In genomic region chr1:181878436-181878835, GRCm38 (mm10) we compare ENCODE assay signal across 26 mouse cellular contexts. TPM values are rescaled to one million over a fixed set of nuclear protein-coding genes. Genes with fewer than 3 reads are reported as not detected.
DNase-seq lines count a peak whose midpoint lies in the region; ATAC-seq and TF ChIP-seq lines count a peak whose summit lies in the region.
"Had no signal": no experiment of that assay in that cellular context is flagged by ENCODE, and none has a peak within 500 bp of the region (broad histone marks: within the 10 kb centered on the region; RNA-seq: fewer than 3 reads in every experiment).

No protein-coding gene starts in this region.

- no peaks in the 10 kb centered on the region for H3K27me3 ChIP-seq in forebrain, embryonic 15.5 days
- no peaks in the 10 kb centered on the region for H3K27me3 ChIP-seq in forebrain, embryonic 14.5 days (replicated peaks; ENCODE audit: control insufficient read depth, insufficient read depth, low read length)
- no peaks in the 10 kb centered on the region for H3K27me3 ChIP-seq in hindbrain, embryonic 15.5 days
- H3K27me3 ChIP-seq in hindbrain, embryonic 10.5 days (ENCODE audit: insufficient read depth, poor library complexity, severe bottlenecking), result peaks cover 3% of the 10 kb centered on the region; the same call in 1 of the 2 replicates
- peaks cover 5% of the 10 kb centered on the region for H3K27me3 ChIP-seq in megakaryocyte, embryonic 14.5 days (replicated peaks)
- H3K27me3 ChIP-seq: embryonic facial prominence, embryonic 12.5 days; heart, embryonic 15.5 days; limb, embryonic 12.5 days; liver, embryonic 15.5 days had no signal

- no peak overlapping the region for H3K27ac ChIP-seq in forebrain, embryonic 15.5 days (replicated peaks)
- no peak overlapping the region for H3K27ac ChIP-seq in forebrain, embryonic 14.5 days (ENCODE audit: low read depth, low read length)
- H3K27ac ChIP-seq in hindbrain, embryonic 15.5 days (replicated peaks), result no peak overlapping the region
- H3K27ac ChIP-seq in hindbrain, embryonic 10.5 days, result no peak overlapping the region
- 0 out of 2 replicates have a peak overlapping the region, but pooled peaks have one; percentile 2 for H3K27ac ChIP-seq in bone marrow, adult 2 months (ENCODE audit: control insufficient read depth, insufficient read depth, low read depth, low read length, poor library complexity)
- H3K27ac ChIP-seq: embryonic facial prominence, embryonic 12.5 days; heart, embryonic 15.5 days; kidney, postnatal 0 days; limb, embryonic 12.5 days; liver, embryonic 15.5 days; midbrain, embryonic 12.5 days had no signal

- WGBS in forebrain, embryonic 15.5 days, result 62% methylated on average over 5 of the region's 5 CpGs
- 74% methylated on average over 5 of the region's 5 CpGs for WGBS in forebrain, embryonic 14.5 days
- WGBS in hindbrain, embryonic 15.5 days, result 76% methylated on average over 5 of the region's 5 CpGs
- WGBS in hindbrain, embryonic 10.5 days, result 77% methylated on average over 5 of the region's 5 CpGs
- 70% methylated on average over 5 of the region's 5 CpGs for WGBS in bone marrow, adult 2 months

- H3K36me3 ChIP-seq in forebrain, embryonic 15.5 days, result no peaks in the 10 kb centered on the region
- H3K36me3 ChIP-seq in forebrain, embryonic 14.5 days (ENCODE audit: control insufficient read depth, insufficient read depth, low read length), result no peaks in the 10 kb centered on the region
- no peaks in the 10 kb centered on the region for H3K36me3 ChIP-seq in hindbrain, embryonic 15.5 days
- no peaks in the 10 kb centered on the region for H3K36me3 ChIP-seq in hindbrain, embryonic 10.5 days
- H3K36me3 ChIP-seq in megakaryocyte, embryonic 14.5 days (replicated peaks; ENCODE audit: low read length), result no peaks in the 10 kb centered on the region
- H3K36me3 ChIP-seq: embryonic facial prominence, embryonic 12.5 days; heart, embryonic 15.5 days; limb, embryonic 12.5 days; liver, embryonic 15.5 days; midbrain, embryonic 12.5 days had no signal

- no peak for DNase-seq in forebrain, embryonic 14.5 days (ENCODE audit: low spot score)
- no peak for DNase-seq in hindbrain, embryonic 10.5 days (ENCODE audit: low spot score)
- DNase-seq: adrenal gland, postnatal 25 days; cerebellum, adult 2 months; embryo, embryonic 11 days; heart, postnatal 36 days; kidney, adult 8-10 months; kidney, postnatal 4 days; lung, embryonic 14.5 days; lung, postnatal 14 days; right cerebral cortex, adult 18-20 months; spleen, adult 18-20 months; thymus, postnatal 36 days had no signal

- ATAC-seq in forebrain, embryonic 15.5 days (replicated peaks), result peak; percentile 26; the same call in 1 of the 2 replicates
- no peak for ATAC-seq in forebrain, embryonic 14.5 days
- peak; percentile 33; the same call in 1 of the 2 replicates for ATAC-seq in hindbrain, embryonic 15.5 days (ENCODE audit: low FRiP score, low read depth)
- no peak for ATAC-seq in megakaryocyte, adult 5-6 weeks (ENCODE audit: poor library complexity, severe bottlenecking)
- ATAC-seq: CD4-positive, CD25-positive, alpha-beta regulatory T cell, adult 4 months; intestine, embryonic 16.5 days had no signal

- no peak overlapping the region for H3K4me2 ChIP-seq in forebrain, embryonic 15.5 days (replicated peaks)
- no peak overlapping the region for H3K4me2 ChIP-seq in forebrain, embryonic 14.5 days (ENCODE audit: low read length)
- no peak overlapping the region for H3K4me2 ChIP-seq in hindbrain, embryonic 15.5 days
- H3K4me2 ChIP-seq: embryonic facial prominence, embryonic 12.5 days; heart, embryonic 15.5 days; limb, embryonic 12.5 days; liver, embryonic 15.5 days; lung, embryonic 14.5 days; midbrain, embryonic 12.5 days had no signal

- no peak overlapping the region for H3K9ac ChIP-seq in forebrain, embryonic 15.5 days (replicated peaks)
- H3K9ac ChIP-seq in forebrain, embryonic 14.5 days (ENCODE audit: low read length), result no peak overlapping the region
- H3K9ac ChIP-seq in hindbrain, embryonic 15.5 days, result no peak overlapping the region
- H3K9ac ChIP-seq: embryonic facial prominence, embryonic 12.5 days; heart, embryonic 15.5 days; limb, embryonic 12.5 days; liver, embryonic 15.5 days; lung, embryonic 14.5 days; midbrain, embryonic 12.5 days had no signal

- no peak for TF ChIP-seq POLR2A in bone marrow, adult 2 months (IDR thresholded peaks at IDR 0.05; ENCODE audit: borderline replicate concordance, control insufficient read depth, low read depth, low read length)

- peaks cover 16% of the 10 kb centered on the region for H3K4me1 ChIP-seq in forebrain, embryonic 15.5 days
- no peaks in the 10 kb centered on the region; the same call in 1 of the 2 replicates for H3K4me1 ChIP-seq in forebrain, embryonic 14.5 days (ENCODE audit: control insufficient read depth, insufficient read depth, low read length)
- peaks cover 13% of the 10 kb centered on the region; the same call in 1 of the 2 replicates for H3K4me1 ChIP-seq in hindbrain, embryonic 15.5 days (replicated peaks)
- peaks cover 31% of the 10 kb centered on the region for H3K4me1 ChIP-seq in hindbrain, embryonic 10.5 days (replicated peaks)
- H3K4me1 ChIP-seq in megakaryocyte, embryonic 14.5 days, result peaks cover 61% of the 10 kb centered on the region
- H3K4me1 ChIP-seq in bone marrow, adult 2 months (ENCODE audit: control insufficient read depth, insufficient read depth, low read length), result peaks cover 14% of the 10 kb centered on the region

- no peak for TF ChIP-seq CTCF in bone marrow, adult 2 months (IDR thresholded peaks at IDR 0.05; ENCODE audit: control insufficient read depth, insufficient read depth, low read length)

- H3K4me3 ChIP-seq in forebrain, embryonic 15.5 days, result no peak overlapping the region
- H3K4me3 ChIP-seq in forebrain, embryonic 14.5 days (ENCODE audit: low read depth, low read length), result no peak overlapping the region
- H3K4me3 ChIP-seq in hindbrain, embryonic 15.5 days, result no peak overlapping the region
- no peak overlapping the region for H3K4me3 ChIP-seq in hindbrain, embryonic 10.5 days
- H3K4me3 ChIP-seq in megakaryocyte, embryonic 14.5 days (replicated peaks), result peak overlapping the region; percentile 28
- no peak overlapping the region for H3K4me3 ChIP-seq in bone marrow, adult 2 months (replicated peaks; ENCODE audit: control insufficient read depth, low read depth, low read length)
- H3K4me3 ChIP-seq: embryonic facial prominence, embryonic 12.5 days; heart, embryonic 15.5 days; limb, embryonic 12.5 days; liver, embryonic 15.5 days; midbrain, embryonic 12.5 days had no signal

- H3K9me3 ChIP-seq in forebrain, embryonic 15.5 days, result no peaks in the 10 kb centered on the region
- H3K9me3 ChIP-seq in forebrain, embryonic 14.5 days (replicated peaks; ENCODE audit: control insufficient read depth, low read length), result no peaks in the 10 kb centered on the region
- H3K9me3 ChIP-seq in hindbrain, embryonic 15.5 days, result no peaks in the 10 kb centered on the region
- no peaks in the 10 kb centered on the region for H3K9me3 ChIP-seq in hindbrain, embryonic 10.5 days
- no peaks in the 10 kb centered on the region for H3K9me3 ChIP-seq in megakaryocyte, embryonic 14.5 days
- H3K9me3 ChIP-seq: embryonic facial prominence, embryonic 12.5 days; heart, embryonic 15.5 days; limb, embryonic 12.5 days; liver, embryonic 15.5 days; midbrain, embryonic 12.5 days had no signal

RNA-seq across cellular contexts. Expression of gene Lbr, which starts 35.6 kb away (rescaled TPM):
- polyA plus RNA-seq in forebrain, embryonic 15.5 days (2015; fragmentation: Nextera tagmentation; extraction: Ambion mirVana), result 55.8 and 58.3 TPM in 2 replicates
- 68.9 and 72.4 TPM in 2 replicates for polyA plus RNA-seq in forebrain, embryonic 14.5 days (2014; fragmentation: Nextera tagmentation; extraction: Ambion mirVana)
- polyA plus RNA-seq in hindbrain, embryonic 15.5 days (2015; fragmentation: Nextera tagmentation; extraction: Ambion mirVana), result 29.3 and 33.9 TPM in 2 replicates
- 135 and 189 TPM in 2 replicates for polyA plus RNA-seq in hindbrain, embryonic 10.5 days (2016; fragmentation: Nextera tagmentation; extraction: Ambion mirVana)
- 24.2 and 54.4 TPM in 2 replicates for polyA plus RNA-seq in megakaryocyte, embryonic 14.5 days (2012; ENCODE audit: insufficient read depth, low replicate concordance)
- total RNA-seq in megakaryocyte, adult 5-6 weeks (2015), result 457 and 500 TPM in 2 replicates
- 415 and 440 TPM in 2 replicates for total RNA-seq in megakaryocyte, adult 5-6 weeks (2017)
- 160 and 176 TPM in 2 replicates for polyA plus RNA-seq in bone marrow, adult 2 months (2011; ENCODE audit: insufficient read depth, insufficient read length, low replicate concordance, missing spikeins)

Comparison
In these comparisons a context has a peak if more than half of its experiments do, and no peak if none do; other contexts are left out.
1. ATAC-seq: peak in forebrain, embryonic 15.5 days (single experiment) and hindbrain, embryonic 15.5 days (single experiment); none in forebrain, embryonic 14.5 days (single experiment) and megakaryocyte, adult 5-6 weeks (single experiment).